9 mouse cellular contexts compared by ENCODE assay signal in genomic region chr2:132028107-132028506, GRCm38 (mm10). TPM values are rescaled to one million over a fixed set of nuclear protein-coding genes. Genes with fewer than 3 reads are reported as not detected.
DNase-seq lines count a peak whose midpoint lies in the region; ATAC-seq and TF ChIP-seq lines count a peak whose summit lies in the region.
"Had no signal": no experiment of that assay in that cellular context is flagged by ENCODE, and none has a peak within 500 bp of the region (broad histone marks: within the 10 kb centered on the region; RNA-seq: fewer than 3 reads in every experiment).

No protein-coding gene starts in this region.

- WGBS in kidney, embryonic 16.5 days: 64% methylated on average over 5 of the region's 5 CpGs
- WGBS in hindbrain, embryonic 16.5 days: 39% methylated on average over 5 of the region's 5 CpGs
- WGBS in midbrain, embryonic 16.5 days: 31% methylated on average over 5 of the region's 5 CpGs

- no peaks in the 10 kb centered on the region for H3K36me3 ChIP-seq in kidney, embryonic 16.5 days (ENCODE audit: insufficient read depth, low read length)
- H3K36me3 ChIP-seq in hindbrain, embryonic 16.5 days (ENCODE audit: control insufficient read depth, insufficient read depth, low read length): no peaks in the 10 kb centered on the region
- H3K36me3 ChIP-seq in midbrain, embryonic 16.5 days (ENCODE audit: control insufficient read depth, insufficient read depth, low read length): no peaks in the 10 kb centered on the region

- peaks cover 13% of the 10 kb centered on the region for H3K4me1 ChIP-seq in kidney, embryonic 16.5 days (ENCODE audit: insufficient read depth, low read length)
- H3K4me1 ChIP-seq in bone marrow macrophage, adult 2 months (ENCODE audit: control insufficient read depth, insufficient read depth, low read length): peaks cover 51% of the 10 kb centered on the region
- H3K4me1 ChIP-seq in hindbrain, embryonic 16.5 days (ENCODE audit: control insufficient read depth, insufficient read depth, low read depth, low read length): peaks cover 21% of the 10 kb centered on the region
- H3K4me1 ChIP-seq in midbrain, embryonic 16.5 days (ENCODE audit: control insufficient read depth, insufficient read depth, low read length): peaks cover 22% of the 10 kb centered on the region

- no peak overlapping the region for H3K9ac ChIP-seq in kidney, embryonic 16.5 days (replicated peaks; ENCODE audit: low read length)
- peak overlapping the region; percentile 79; the same call in 1 of the 2 replicates for H3K9ac ChIP-seq in hindbrain, embryonic 16.5 days (ENCODE audit: low read depth, low read length)
- peak overlapping the region; percentile 79; the same call in 1 of the 2 replicates for H3K9ac ChIP-seq in midbrain, embryonic 16.5 days (ENCODE audit: low read depth, low read length)

- no peak for ATAC-seq in kidney, embryonic 16.5 days (ENCODE audit: low FRiP score, low TSS enrichment)
- ATAC-seq in hindbrain, embryonic 16.5 days: no peak
- no peak for ATAC-seq in midbrain, embryonic 16.5 days
- no peak for ATAC-seq in frontal cortex, adult (ENCODE audit: low TSS enrichment)
- ATAC-seq: Patski had no signal

- H3K27ac ChIP-seq in kidney, embryonic 16.5 days (ENCODE audit: low read length): no peak overlapping the region
- H3K27ac ChIP-seq in bone marrow macrophage, adult 2 months (ENCODE audit: insufficient read depth, low read depth, low read length): peak overlapping the region; percentile 90
- peak overlapping the region; percentile 91; the same call in 1 of the 2 replicates for H3K27ac ChIP-seq in hindbrain, embryonic 16.5 days (ENCODE audit: low read depth, low read length)
- no peak overlapping the region; the same call in 1 of the 2 replicates for H3K27ac ChIP-seq in midbrain, embryonic 16.5 days (ENCODE audit: low read length)

- H3K27me3 ChIP-seq in kidney, embryonic 16.5 days (ENCODE audit: insufficient read depth, low read length): peaks cover 27% of the 10 kb centered on the region
- no peaks in the 10 kb centered on the region for H3K27me3 ChIP-seq in hindbrain, embryonic 16.5 days (replicated peaks; ENCODE audit: control insufficient read depth, insufficient read depth, low read length)
- no peaks in the 10 kb centered on the region for H3K27me3 ChIP-seq in midbrain, embryonic 16.5 days (ENCODE audit: control insufficient read depth, insufficient read depth, low read depth, low read length)
- H3K27me3 ChIP-seq: Patski had no signal

- peak overlapping the region; percentile 54 for H3K4me3 ChIP-seq in kidney, embryonic 16.5 days (ENCODE audit: low read length)
- H3K4me3 ChIP-seq in bone marrow macrophage, adult 2 months (ENCODE audit: insufficient read depth, low read length): peak overlapping the region; percentile 92
- H3K4me3 ChIP-seq in hindbrain, embryonic 16.5 days (ENCODE audit: low read length): peak overlapping the region; percentile 62
- H3K4me3 ChIP-seq in midbrain, embryonic 16.5 days (ENCODE audit: low read depth, low read length): peak overlapping the region; percentile 53

- H3K9me3 ChIP-seq in kidney, embryonic 16.5 days (ENCODE audit: low read length): no peaks in the 10 kb centered on the region
- H3K9me3 ChIP-seq in hindbrain, embryonic 16.5 days (ENCODE audit: control insufficient read depth, low read length): no peaks in the 10 kb centered on the region
- no peaks in the 10 kb centered on the region for H3K9me3 ChIP-seq in midbrain, embryonic 16.5 days (replicated peaks; ENCODE audit: control insufficient read depth, low read length, poor library complexity, severe bottlenecking)

- TF ChIP-seq CTCF in bone marrow macrophage, adult 2 months (IDR thresholded peaks at IDR 0.05; ENCODE audit: low read depth, low read length): no peak

- DNase-seq in kidney, postnatal 4 days: no peak
- no peak for DNase-seq in frontal cortex, postnatal 14 days (ENCODE audit: low spot score in 2 of 2)
- DNase-seq in cerebellum, adult 9-10 months: no peak

- TF ChIP-seq POLR2A in bone marrow macrophage, adult 2 months (IDR thresholded peaks at IDR 0.05; ENCODE audit: borderline replicate concordance, low read depth, low read length): no peak

- H3K4me2 ChIP-seq in kidney, embryonic 16.5 days (replicated peaks; ENCODE audit: low read depth, low read length): peak overlapping the region; percentile 89
- peak overlapping the region; percentile 94 for H3K4me2 ChIP-seq in hindbrain, embryonic 16.5 days (ENCODE audit: low read length)
- peak overlapping the region; percentile 87 for H3K4me2 ChIP-seq in midbrain, embryonic 16.5 days (ENCODE audit: low read length)

RNA-seq across cellular contexts. Expression of gene Rassf2, which starts 2.0 kb away (rescaled TPM):
- 8.1 and 9.1 TPM in 2 replicates for polyA plus RNA-seq in kidney, embryonic 16.5 days (2015; fragmentation: Nextera tagmentation; extraction: Ambion mirVana)
- polyA plus RNA-seq in bone marrow macrophage, adult 2 months (2012; ENCODE audit: insufficient read depth, insufficient read length, missing spikeins): 136 and 155 TPM in 2 replicates
- 25.2 and 34.2 TPM in 2 replicates for polyA plus RNA-seq in hindbrain, embryonic 16.5 days (2015; fragmentation: Nextera tagmentation; extraction: Ambion mirVana)
- polyA plus RNA-seq in midbrain, embryonic 16.5 days (2015; fragmentation: Nextera tagmentation; extraction: Ambion mirVana): 24.2 and 28.9 TPM in 2 replicates

Comparison
In these comparisons a context has a peak if more than half of its experiments do, and no peak if none do; other contexts are left out.
1. H3K27ac ChIP-seq: peak in bone marrow macrophage, adult 2 months (single experiment) and hindbrain, embryonic 16.5 days (single experiment); none in kidney, embryonic 16.5 days (single experiment) and midbrain, embryonic 16.5 days (single experiment).
2. Peak in every context shown above with its lines, with median percentiles within 50 percentile points of each other: H3K4me2 ChIP-seq and H3K4me3 ChIP-seq.